Mouse (Mus musculus): ENCODE measurements around the gene Gm20388. TPM values are rescaled to one million over a fixed set of nuclear protein-coding genes. Genes with fewer than 3 reads are reported as not detected.

Gene Gm20388
- total RNA-seq, 2 experiments from 2014 or later: 1.3 to 8.5 TPM

- DNase-seq (ENCODE audit: low spot score in 2 of 2): no peak
These were observed 2788.4 kb downstream of the Gm20388 start, which contains the start of gene Cbfa2t3 for GRCm38 (mm10) chr8:122699005-122699492. Gene Cbfa2t3, minus strand, starts transcription at chr8:122699109.

GRCm38 (mm10) chr8:122700628-122701027 is 2790.0 kb downstream of the Gm20388 start:
- no peak for DNase-seq (ENCODE audit: low spot score in 2 of 2)

- DNase-seq (ENCODE audit: low spot score in 2 of 2): no peak
These were observed 2791.0 kb downstream of the Gm20388 start for GRCm38 (mm10) chr8:122701441-122702185.

DNA sequence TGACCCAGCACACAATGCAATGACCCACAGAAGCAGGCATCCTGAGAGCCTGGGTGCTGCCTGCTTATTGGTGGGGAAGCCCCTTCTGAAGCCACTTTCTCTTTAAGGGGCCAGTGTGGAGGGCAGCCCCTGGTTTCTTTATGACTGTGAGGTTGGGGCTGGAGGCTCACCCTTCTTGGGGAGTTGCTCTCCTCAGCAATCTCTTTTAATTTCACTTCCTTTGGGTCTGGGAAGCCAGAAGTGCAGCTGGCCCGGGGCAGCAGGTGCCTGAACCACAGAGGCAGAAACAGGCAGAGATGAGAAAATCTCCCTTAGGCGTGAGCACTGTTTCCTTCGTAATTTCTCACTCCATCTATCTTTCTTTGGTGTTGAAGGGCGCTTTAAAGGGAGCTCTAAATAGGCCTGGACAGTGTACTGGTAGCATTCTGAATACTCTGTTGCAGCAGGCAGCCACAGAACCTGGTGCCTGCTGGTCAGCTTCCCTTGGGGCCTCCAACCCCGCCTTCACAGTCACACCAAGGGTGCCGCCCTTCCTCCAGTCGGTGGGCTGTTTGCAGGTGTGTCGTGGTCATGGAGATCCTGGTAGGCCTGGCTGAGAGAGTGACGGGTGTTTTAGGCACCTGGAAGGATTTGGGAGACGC is 2791.8 kb downstream of the Gm20388 start:
- DNase-seq (ENCODE audit: low spot score in 2 of 2): no peak

DNA sequence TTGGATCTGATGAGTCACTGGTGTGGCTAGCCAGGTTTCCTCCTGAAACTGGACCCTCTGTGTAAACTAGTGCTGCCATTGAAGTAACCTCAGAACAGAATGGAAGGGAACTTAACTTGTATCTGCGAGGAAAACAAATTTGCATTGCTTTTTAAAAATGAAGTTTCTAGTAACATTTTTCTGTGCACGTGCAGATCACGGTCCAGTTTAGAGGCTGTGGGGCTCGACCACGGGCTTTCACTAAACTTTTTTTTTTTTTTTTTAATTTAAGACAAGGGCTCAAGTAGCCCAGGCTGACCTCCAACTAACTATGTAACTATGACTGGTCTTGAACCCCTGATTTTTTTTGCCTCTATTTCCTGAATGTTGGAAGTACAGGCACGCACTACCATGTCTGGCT is 2792.3 kb downstream of the Gm20388 start:
- DNase-seq (ENCODE audit: low spot score in 2 of 2): no peak

GRCm38 (mm10) chr8:122704612-122705011 is 2794.0 kb downstream of the Gm20388 start:
- no peak for DNase-seq (ENCODE audit: low spot score in 2 of 2)

DNA sequence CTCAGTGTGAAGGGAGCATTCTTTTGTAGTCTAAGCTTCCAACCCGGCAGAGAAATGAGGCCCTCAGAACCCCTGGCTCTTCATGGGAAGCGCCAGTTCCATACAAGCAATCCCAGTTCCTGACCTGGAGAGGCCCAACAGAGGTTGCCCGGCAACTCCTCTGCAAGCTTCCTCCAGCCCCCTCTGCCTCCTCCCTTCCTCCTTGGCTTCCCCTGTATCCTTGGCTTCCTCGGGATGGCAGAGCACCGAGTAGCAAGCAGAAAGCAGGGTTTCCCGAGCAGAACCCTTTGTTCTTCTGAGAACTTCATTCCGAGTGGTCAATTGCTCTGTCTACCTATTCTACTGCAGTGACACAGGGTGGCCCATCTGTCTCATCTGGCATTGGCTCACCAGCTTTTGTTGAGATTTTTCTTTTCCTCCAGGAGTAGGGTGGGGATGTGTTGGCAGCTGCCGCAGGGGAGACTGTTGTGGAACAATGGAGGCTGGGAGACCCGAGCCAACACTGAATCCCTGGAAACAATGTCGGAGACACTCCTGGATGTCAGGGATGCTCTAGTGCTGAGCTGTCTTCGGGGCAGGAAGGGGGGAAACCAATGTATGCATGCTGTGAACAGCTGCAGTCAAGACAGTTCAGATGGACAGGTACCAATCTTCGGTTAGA is 2795.4 kb downstream of the Gm20388 start:
- no peak for DNase-seq (ENCODE audit: low spot score in 2 of 2)

DNA sequence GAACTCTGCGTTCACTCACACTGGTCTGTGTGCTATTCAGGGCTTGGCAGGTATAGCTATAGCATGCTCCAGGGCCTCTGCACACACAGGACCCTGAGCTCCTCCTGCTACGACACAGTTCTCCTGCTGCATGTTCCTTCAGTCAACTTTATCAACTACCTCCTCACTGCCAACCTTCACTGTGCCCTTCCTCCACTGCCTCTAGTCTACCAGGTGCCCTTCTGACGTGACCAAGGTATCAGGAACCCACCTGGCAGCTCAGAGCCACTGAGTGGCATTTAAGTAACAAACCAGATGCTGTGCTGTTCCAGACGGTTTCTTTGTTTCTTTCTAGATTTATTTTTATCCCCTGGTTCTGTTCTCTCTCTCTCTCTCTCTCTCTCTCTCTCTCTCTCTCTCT is 2796.5 kb downstream of the Gm20388 start:
- no peak for DNase-seq (ENCODE audit: low spot score in 2 of 2)

DNA sequence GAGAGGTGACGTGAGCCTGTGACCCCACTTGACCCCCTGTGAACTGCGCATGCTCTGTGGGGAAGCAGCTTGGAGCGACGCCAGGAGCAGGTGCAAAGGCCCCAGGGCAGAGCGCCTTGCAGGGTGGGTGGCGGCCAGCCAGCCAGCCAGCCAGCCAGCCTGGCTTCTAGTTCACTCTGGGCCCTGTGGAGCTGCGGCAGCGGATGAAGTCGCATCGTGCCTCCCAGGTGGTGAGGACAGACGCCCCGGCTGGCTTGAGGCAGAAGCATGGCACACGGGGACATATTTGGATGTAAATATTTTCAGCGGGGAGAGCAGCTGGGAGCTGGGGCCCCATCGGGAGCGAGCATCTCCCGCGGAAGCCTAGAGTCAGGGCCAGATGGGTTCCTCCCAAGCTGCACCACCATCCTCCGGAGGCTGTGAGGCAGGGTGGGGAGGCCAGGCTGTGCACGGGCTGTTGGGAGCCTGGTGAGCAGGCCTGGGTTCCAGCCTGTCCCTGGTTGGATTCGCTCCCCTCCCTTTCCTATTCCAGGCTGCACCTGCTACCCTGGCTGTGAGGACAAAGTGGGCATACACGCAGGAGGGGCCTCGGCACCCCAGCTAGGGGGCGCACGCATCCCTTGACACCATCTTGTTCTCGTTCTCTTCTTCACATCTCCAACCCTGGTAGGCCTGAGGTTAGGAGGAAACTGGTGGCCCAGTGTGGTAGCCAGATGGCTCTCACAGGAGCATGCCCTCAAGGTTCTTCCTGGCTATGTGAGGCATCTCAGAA is 2798.9 kb downstream of the Gm20388 start:
- DNase-seq (ENCODE audit: low spot score in 2 of 2): no peak

DNA sequence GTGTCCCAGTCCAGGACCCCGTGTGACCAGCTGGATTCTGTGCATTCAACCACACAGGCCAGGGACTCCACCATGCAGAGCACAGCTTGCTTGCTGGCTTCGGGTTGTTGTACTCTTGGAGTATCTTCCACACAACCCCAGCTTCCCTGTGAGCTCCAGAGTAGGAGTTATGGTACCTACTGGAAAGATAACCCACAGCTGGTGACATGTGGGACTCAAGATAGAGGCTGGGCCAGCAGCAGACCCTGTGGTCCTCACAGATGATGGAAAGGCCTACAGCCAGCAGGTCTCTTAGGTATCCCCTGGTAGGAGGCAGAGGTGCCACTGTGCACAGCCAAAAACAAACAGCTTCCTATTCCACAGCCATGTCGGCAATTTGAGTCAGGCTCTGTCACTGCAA is 2800.8 kb downstream of the Gm20388 start:
- DNase-seq (ENCODE audit: low spot score in 2 of 2): no peak

GRCm38 (mm10) chr8:122711891-122712365 is 2801.3 kb downstream of the Gm20388 start:
- no peak for DNase-seq (ENCODE audit: low spot score in 2 of 2)

DNA sequence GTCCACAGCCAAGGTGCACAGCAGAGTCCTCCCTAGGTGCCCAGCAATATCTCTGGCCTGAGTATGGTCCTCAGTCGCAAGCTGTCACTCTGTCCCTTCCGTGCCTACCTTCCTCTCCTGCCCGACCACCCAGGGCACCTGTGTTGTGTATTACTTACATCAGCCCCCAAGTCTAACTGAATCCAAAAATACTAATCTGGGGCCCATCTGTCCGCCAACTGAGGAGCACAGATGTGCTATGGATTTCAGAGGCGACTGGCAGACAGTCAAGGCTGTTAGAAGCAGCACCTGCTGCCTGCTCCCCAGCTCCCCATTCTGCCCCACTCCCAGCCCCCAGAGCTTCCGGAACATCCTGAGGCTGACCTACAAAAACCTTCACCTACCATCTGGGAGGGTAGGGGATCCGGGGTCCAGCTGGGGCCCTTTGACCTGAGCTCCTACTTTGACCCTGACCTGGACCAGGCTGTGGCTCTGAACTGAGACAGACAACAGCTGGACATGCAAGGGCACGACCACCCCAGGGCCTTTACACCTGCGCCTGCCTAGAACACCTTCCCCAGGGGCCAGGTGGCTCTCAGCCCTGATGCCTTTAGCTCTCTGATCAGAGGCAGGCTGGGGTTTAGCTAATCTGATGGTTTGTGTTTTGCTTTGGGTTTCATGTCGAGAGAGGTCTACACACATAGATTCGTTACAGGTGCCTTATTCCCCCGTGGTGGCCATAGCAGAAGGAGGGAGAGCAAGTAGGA is 2801.9 kb downstream of the Gm20388 start:
- no peak for DNase-seq (ENCODE audit: low spot score in 2 of 2)

DNA sequence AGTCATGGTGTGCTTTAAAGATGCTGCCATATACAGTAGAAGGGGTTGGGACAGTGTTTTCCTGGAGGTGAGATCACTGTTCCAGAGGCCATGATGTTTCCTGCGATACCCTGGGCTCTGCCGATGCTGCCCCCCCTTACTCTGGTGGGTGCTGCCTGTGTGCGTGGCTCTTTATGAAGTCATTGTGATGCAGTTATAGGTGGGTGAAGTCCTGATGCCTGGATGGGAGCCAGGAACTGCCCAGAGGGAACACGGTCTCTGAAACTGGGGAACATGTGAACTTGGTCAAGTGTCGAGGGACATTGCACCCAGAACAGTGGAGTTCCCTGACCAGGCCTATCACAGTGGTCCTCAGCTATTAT is 2802.5 kb downstream of the Gm20388 start:
- no peak for DNase-seq (ENCODE audit: low spot score in 2 of 2)

DNA sequence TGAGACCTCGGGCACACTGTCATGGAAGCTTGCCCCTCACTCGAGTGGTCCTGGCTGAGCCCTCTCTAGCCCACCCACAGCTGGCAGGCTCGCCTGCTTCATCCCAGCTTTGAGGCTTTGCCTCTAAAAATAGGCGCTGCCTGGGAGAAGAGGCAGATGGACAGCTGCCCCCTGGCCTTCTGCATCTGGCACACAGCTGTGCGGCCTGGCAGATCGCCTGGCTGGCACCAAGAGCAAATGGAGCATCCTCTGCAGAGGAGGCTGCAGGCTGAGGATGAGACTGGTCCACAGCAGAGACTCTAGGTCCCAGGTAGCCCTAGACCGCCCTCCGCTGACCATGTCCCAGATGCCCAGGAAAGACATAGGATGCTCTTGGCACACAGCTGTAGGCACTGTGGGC is 2805.9 kb downstream of the Gm20388 start:
- no peak for DNase-seq (ENCODE audit: low spot score in 2 of 2)

DNA sequence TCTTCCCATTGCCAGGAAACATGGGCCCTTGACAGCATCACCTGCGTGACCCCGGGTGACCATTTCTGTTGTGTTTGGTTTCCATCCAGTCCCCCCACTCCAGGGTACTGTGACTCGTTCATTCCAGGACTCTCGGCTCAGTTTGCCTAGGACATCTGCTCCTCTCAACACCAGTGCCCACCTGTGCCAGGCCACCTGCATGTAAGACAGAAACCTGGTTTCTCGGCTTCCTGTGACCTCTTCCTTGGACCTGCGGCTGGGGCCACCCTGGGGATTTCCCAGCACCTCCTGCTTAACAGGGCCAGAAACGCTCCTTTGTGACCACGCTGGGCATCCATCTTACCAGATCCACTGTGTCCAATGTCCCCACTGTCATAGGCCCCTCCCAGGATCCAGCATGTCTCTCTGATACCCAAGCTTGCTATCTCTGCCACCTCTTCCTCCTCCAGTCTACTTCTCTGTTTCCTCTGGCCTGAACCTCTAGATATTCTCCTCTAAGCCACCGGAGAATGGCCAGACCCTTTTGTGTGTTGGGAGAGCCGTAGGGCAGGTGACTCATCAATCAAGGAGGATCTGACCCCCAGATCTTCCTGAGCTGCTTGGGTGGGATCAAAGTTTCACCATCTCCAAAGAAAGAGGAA is 2807.3 kb downstream of the Gm20388 start:
- DNase-seq (ENCODE audit: low spot score in 2 of 2): no peak

- DNase-seq (ENCODE audit: low spot score in 2 of 2): no peak
These were observed 2808.3 kb downstream of the Gm20388 start for GRCm38 (mm10) chr8:122718711-122719499.

- DNase-seq (ENCODE audit: low spot score in 2 of 2): peak in 1 of 2 experiments; percentile 19
These were observed 2808.9 kb downstream of the Gm20388 start for GRCm38 (mm10) chr8:122719500-122720065.

- DNase-seq (ENCODE audit: low spot score in 2 of 2): peak in 1 of 2 experiments; percentile 45
These were observed 2809.6 kb downstream of the Gm20388 start for GRCm38 (mm10) chr8:122720070-122720729.

Data from adrenal gland, adult 18-20 months (tissue).